Mouse (Mus musculus) neural tube, embryonic 11.5 days (tissue): Measurements from ENCODE around the gene Prkag1. TPM values are rescaled to one million over a fixed set of nuclear protein-coding genes. Genes with fewer than 3 reads are reported as not detected.

Source experiments
- polyA plus RNA-seq: library from polyadenylated mRNA; unstranded; fragments of >200 nt; fragmentation: Nextera tagmentation; extraction: Ambion mirVana; gene quantifications from 2 replicates; pipeline ENCODE4 v1.2.1, GENCODE M21; 2014

Gene Prkag1
- polyA plus RNA-seq, 1 experiment from 2014 or later = 73.1 TPM

Other genes starting within 250 kb of the Prkag1 start
- gene Adcy6, start 221.4 kb downstream of the Prkag1 start, polyA plus RNA-seq = 11.4 and 12.7 TPM in 2 replicates
- 57.4 and 58.4 TPM in 2 replicates for gene Cacnb3, start 200.7 kb downstream of the Prkag1 start, polyA plus RNA-seq
- 19.5 and 24.1 TPM in 2 replicates for gene Ddx23, start 168.6 kb downstream of the Prkag1 start, polyA plus RNA-seq
- gene Rnd1, start 154.1 kb downstream of the Prkag1 start, polyA plus RNA-seq = 5.2 and 5.3 TPM in 2 replicates
- gene Ccdc65, start 123.3 kb downstream of the Prkag1 start, polyA plus RNA-seq = 0.70 and 0.96 TPM in 2 replicates
- 12.1 and 12.6 TPM in 2 replicates for gene Fkbp11, start 103.3 kb downstream of the Prkag1 start, polyA plus RNA-seq
- gene Arf3, start 68.3 kb downstream of the Prkag1 start, polyA plus RNA-seq = 42.0 and 44.0 TPM in 2 replicates
- 0.51 and 0.95 TPM in 2 replicates for gene Wnt10b, start 53.4 kb downstream of the Prkag1 start, polyA plus RNA-seq
- 11.8 and 12.9 TPM in 2 replicates for gene Wnt1, start 41.7 kb downstream of the Prkag1 start, polyA plus RNA-seq
- gene Ddn, start 22.0 kb downstream of the Prkag1 start, polyA plus RNA-seq = 0.48 and 0.78 TPM in 2 replicates
- gene Kmt2d, start 39.7 kb upstream of the Prkag1 start, polyA plus RNA-seq = 14.7 and 16.3 TPM in 2 replicates
- 18.9 and 19.8 TPM in 2 replicates for gene Rhebl1, start 63.0 kb upstream of the Prkag1 start, polyA plus RNA-seq
- 0.44 and 2.3 TPM in 2 replicates for gene Dhh, start 67.0 kb upstream of the Prkag1 start, polyA plus RNA-seq
- 7.1 and 8.9 TPM in 2 replicates for gene Lmbr1l, start 86.7 kb upstream of the Prkag1 start, polyA plus RNA-seq
- 1,967 and 2,051 TPM in 2 replicates for gene Tuba1b, start 103.0 kb upstream of the Prkag1 start, polyA plus RNA-seq
- gene Gm49450, start 122.0 kb upstream of the Prkag1 start, polyA plus RNA-seq = not detected in 2 replicates
- gene Tuba1a, start 122.2 kb upstream of the Prkag1 start, polyA plus RNA-seq = 8,277 and 8,733 TPM in 2 replicates
- 109 and 112 TPM in 2 replicates for gene Tuba1c, start 198.4 kb upstream of the Prkag1 start, polyA plus RNA-seq
- 38.7 and 54.0 TPM in 2 replicates for gene Prph, start 223.7 kb upstream of the Prkag1 start, polyA plus RNA-seq
- gene Troap, start 243.1 kb upstream of the Prkag1 start, polyA plus RNA-seq = 23.3 and 25.9 TPM in 2 replicates